Mouse (Mus musculus): ENCODE data around the gene Snrnp200.
"Not testable (repeated sequence)": the region's sequence is repeated elsewhere in the genome, so short reads cannot be mapped to it uniquely, and the experiment has no call there.

Gene Snrnp200

GRCm38 (mm10) chr2:127207547-127208451, at the start of gene Snrnp200, which contains the start of gene 1810024B03Rik:
Snrnp200 (plus strand) TSS chr2:127208386.
1810024B03Rik (minus strand) TSS chr2:127208280.
- DNase-seq = peak; percentile 94

- DNase-seq = no peak
These were observed 42.5 kb upstream of the Snrnp200 start for GRCm38 (mm10) chr2:127165675-127166074.

- DNase-seq = not testable (repeated sequence)
These were observed 41.9 kb upstream of the Snrnp200 start for GRCm38 (mm10) chr2:127166261-127166660.

- DNase-seq = peak; percentile 78
These were observed 25.4 kb upstream of the Snrnp200 start for GRCm38 (mm10) chr2:127182598-127183381.

- DNase-seq = no peak
These were observed 18.6 kb upstream of the Snrnp200 start for GRCm38 (mm10) chr2:127189574-127189973.

- peak; percentile 59 for DNase-seq
These were observed 3.3 kb upstream of the Snrnp200 start for GRCm38 (mm10) chr2:127204932-127205331.

- not testable (repeated sequence) for DNase-seq
These were observed 2.2 kb upstream of the Snrnp200 start for GRCm38 (mm10) chr2:127205936-127206335.

- DNase-seq = no peak
These were observed 1.3 kb upstream of the Snrnp200 start for GRCm38 (mm10) chr2:127206916-127207315.

- DNase-seq = no peak
These were observed 225 bp downstream of the Snrnp200 start for GRCm38 (mm10) chr2:127208452-127208769.

- DNase-seq = no peak
These were observed 2.5 kb downstream of the Snrnp200 start for GRCm38 (mm10) chr2:127210701-127211100.

GRCm38 (mm10) chr2:127217746-127218145, 9.6 kb downstream of the Snrnp200 start:
- no peak for DNase-seq

GRCm38 (mm10) chr2:127225261-127225660, 17.1 kb downstream of the Snrnp200 start:
- DNase-seq = no peak

- DNase-seq = no peak
These were observed 29.9 kb downstream of the Snrnp200 start for GRCm38 (mm10) chr2:127237897-127238610.

GRCm38 (mm10) chr2:127240065-127240464, 31.9 kb downstream of the Snrnp200 start:
- DNase-seq = no peak

- DNase-seq = peak; percentile 97
These were observed 39.6 kb downstream of the Snrnp200 start, which contains the start of the genes Ciao1 and Tmem127 for GRCm38 (mm10) chr2:127247592-127248333. Ciao1 (minus strand) TSS chr2:127247816. Tmem127 (plus strand) TSS chr2:127247908.

GRCm38 (mm10) chr2:127248334-127249004, 40.3 kb downstream of the Snrnp200 start:
- peak; percentile 48 for DNase-seq

GRCm38 (mm10) chr2:127250291-127251008, 42.3 kb downstream of the Snrnp200 start:
- DNase-seq = no peak

GRCm38 (mm10) chr2:127251457-127251856, 43.3 kb downstream of the Snrnp200 start:
- DNase-seq = no peak

- peak; percentile 26 for DNase-seq
These were observed 43.8 kb downstream of the Snrnp200 start for GRCm38 (mm10) chr2:127251880-127252527.

- DNase-seq = no peak
These were observed 44.6 kb downstream of the Snrnp200 start for GRCm38 (mm10) chr2:127252787-127253186.

Data from kidney, adult 18-20 months (tissue).